Mouse (Mus musculus) forebrain, embryonic 16.5 days (tissue): Measurements from ENCODE around the gene Prepl. TPM values are rescaled to one million over a fixed set of nuclear protein-coding genes. Genes with fewer than 3 reads are reported as not detected.

Source experiments
- ATAC-seq: fragments of 200-750 bp; cut with Nextera tagmentation; 2 replicates; pipeline ENCODE4 v1.8.0; 2017; ENCODE audit warnings: mild to moderate bottlenecking, moderate library complexity
- H3K27ac ChIP-seq: fragments of 300-500 bp; sonication (generic); 2 replicates; pipeline ENCODE4 v1.5.1; 2014; ENCODE audit warnings: low read length, control low read depth
- H3K27me3 ChIP-seq: fragments of 300-500 bp; sonication (generic); replicated peaks from 2 replicates; pipeline ENCODE4 v1.6.1; 2014; ENCODE audit warnings: low read length; ENCODE audit not compliant: control insufficient read depth, insufficient read depth
- H3K36me3 ChIP-seq: fragments of 300-500 bp; sonication (generic); 2 replicates; pipeline ENCODE4 v1.6.1; 2014; ENCODE audit not compliant: control insufficient read depth, insufficient read depth
- H3K4me1 ChIP-seq: fragments of 300-500 bp; sonication (generic); replicated peaks from 2 replicates; pipeline ENCODE4 v1.6.1; 2014; ENCODE audit warnings: low read length; ENCODE audit not compliant: control insufficient read depth, insufficient read depth
- H3K4me2 ChIP-seq: fragments of 300-500 bp; sonication (generic); 2 replicates; pipeline ENCODE4 v1.6.1; 2014; ENCODE audit warnings: mild to moderate bottlenecking, low read length, control low read depth
- H3K4me3 ChIP-seq: fragments of 300-500 bp; sonication (generic); replicated peaks from 2 replicates; pipeline ENCODE4 v1.5.1; 2014; ENCODE audit warnings: mild to moderate bottlenecking, low read length, control low read depth
- H3K9ac ChIP-seq: fragments of 300-500 bp; sonication (generic); replicated peaks from 2 replicates; pipeline ENCODE4 v1.6.1; 2014; ENCODE audit warnings: low read depth, low read length, control low read depth
- H3K9me3 ChIP-seq: fragments of 300-500 bp; sonication (generic); 2 replicates; pipeline ENCODE4 v1.6.1; 2016; ENCODE audit warnings: low read length; ENCODE audit not compliant: control insufficient read depth
- WGBS: fragments of 180-500 bp; shearing (Covaris S2); extraction: QIAGEN DNeasy Blood & Tissue Kit; methylation state at CpG from one replicate; pipeline ENCODE4 v1.1.7; 2014; 5-methylcytosine and 5-hydroxymethylcytosine counted together
- polyA plus RNA-seq: library from polyadenylated mRNA; unstranded; fragments of >200 nt; fragmentation: Nextera tagmentation; extraction: Ambion mirVana; gene quantifications from 2 replicates; pipeline ENCODE4 v1.2.1, GENCODE M21; 2015

Gene Prepl
- polyA plus RNA-seq, 1 experiment from 2014 or later: 85.1 TPM

DNA sequence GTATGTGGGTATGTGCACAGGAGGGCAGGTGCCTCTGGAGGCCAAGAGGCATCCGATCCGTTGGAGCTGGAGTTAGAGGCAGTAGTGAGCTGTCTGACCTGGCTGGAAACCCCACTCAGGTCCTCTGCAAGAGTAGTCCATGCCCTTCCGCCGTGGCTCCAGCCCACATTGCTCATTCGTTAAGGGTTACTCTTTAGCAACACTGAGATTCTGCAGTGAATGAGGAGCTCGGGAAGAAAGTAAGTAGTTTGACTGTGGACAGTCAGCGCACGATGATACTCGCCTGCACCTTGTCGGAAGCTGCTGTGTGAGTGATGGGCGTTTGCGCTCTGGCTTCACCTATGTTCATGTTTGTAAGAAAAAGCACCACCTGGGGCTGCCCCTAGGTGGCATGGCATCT lies 44.9 kb downstream of the Prepl start:
- H3K9ac ChIP-seq: no peak overlapping the region
- no peak overlapping the region for H3K27ac ChIP-seq
- no peaks in the 10 kb centered on the region for H3K9me3 ChIP-seq
- H3K4me3 ChIP-seq: no peak overlapping the region
- no peak for ATAC-seq
- no peaks in the 10 kb centered on the region for H3K27me3 ChIP-seq
- 84% methylated on average over 12 of the region's 12 CpGs for WGBS
- no peaks in the 10 kb centered on the region for H3K4me1 ChIP-seq
- no peak overlapping the region for H3K4me2 ChIP-seq
- no peaks in the 10 kb centered on the region for H3K36me3 ChIP-seq

DNA sequence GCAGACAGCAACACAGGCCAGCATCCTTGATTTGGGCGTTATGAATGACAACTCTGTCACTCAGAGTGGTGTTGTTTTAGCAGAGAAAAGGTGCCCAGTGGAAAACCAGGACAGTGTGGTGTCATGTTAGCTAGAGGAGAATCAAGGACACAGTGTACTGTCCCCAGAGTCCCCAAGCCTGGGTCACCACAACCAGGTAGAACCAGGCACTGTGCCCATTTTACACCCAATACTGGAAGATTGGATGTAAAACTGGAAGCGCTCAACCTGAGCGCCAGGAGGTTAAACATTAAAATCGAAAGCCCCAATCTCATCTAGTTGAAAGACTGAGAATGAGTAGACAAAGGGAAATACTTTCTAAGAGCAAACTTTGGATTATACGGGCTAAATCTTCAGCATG lies 45.6 kb downstream of the Prepl start:
- Histone ChIP-seq H3K27me3 (no peaks in the 10 kb centered on the region), H3K9me3 (no peaks in the 10 kb centered on the region), H3K4me1 (no peaks in the 10 kb centered on the region), H3K9ac (no peak overlapping the region), H3K4me2 (no peak overlapping the region), H3K4me3 (no peak overlapping the region), H3K36me3 (no peaks in the 10 kb centered on the region), H3K27ac (no peak overlapping the region)
- ATAC-seq: no peak
- 91% methylated on average over 5 of the region's 5 CpGs for WGBS

DNA sequence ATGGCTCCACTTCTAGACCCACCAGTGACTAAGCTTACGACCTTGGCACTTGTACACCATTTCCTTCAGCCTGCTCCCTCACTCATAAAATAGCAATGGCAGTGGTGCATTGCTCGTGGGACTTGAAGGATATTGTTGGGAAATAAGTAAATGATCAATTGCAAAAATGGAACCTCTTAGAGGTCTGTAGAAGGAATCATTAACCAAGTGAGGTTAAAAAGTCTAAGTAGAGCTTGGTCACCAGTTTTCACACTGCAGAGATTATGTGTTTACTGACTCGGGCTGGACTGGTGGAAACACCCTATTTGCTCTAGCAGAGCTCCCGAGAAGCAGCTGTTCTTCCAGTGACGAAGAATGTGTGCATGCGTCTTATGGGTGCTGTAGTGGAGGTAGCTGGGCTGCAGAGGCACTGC lies 46.6 kb downstream of the Prepl start:
- Histone ChIP-seq H3K4me2 (no peak overlapping the region), H3K9me3 (no peaks in the 10 kb centered on the region)
- WGBS: 88% methylated on average over 6 of the region's 6 CpGs

DNA sequence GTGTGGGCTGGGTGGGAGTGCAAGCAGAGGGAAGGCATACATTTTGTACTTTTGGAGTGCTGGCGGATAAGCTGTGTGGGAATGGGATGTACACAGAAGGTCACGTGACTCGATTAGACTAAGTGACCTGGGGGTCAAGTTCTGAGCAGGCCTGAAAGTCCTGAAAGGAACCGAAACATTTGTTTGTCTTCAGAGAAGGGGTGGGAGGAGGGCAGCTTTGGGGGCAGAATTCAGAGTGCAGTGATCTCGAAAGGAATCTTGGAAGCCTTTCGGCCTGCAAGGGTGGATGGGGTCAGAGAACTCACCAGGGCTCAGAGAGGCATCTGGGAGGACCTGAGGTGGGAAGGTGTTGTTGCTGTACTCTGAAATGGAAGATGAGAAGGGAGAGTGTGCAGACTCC lies 47.6 kb downstream of the Prepl start:
- Histone ChIP-seq H3K4me3 (no peak overlapping the region), H3K4me1 (no peaks in the 10 kb centered on the region), H3K9me3 (no peaks in the 10 kb centered on the region), H3K4me2 (no peak overlapping the region), H3K27ac (no peak overlapping the region), H3K9ac (no peak overlapping the region), H3K36me3 (no peaks in the 10 kb centered on the region), H3K27me3 (no peaks in the 10 kb centered on the region)
- ATAC-seq: no peak
- WGBS: 80% methylated on average over 6 of the region's 6 CpGs

More for the DNA sequence above, 46.6 kb downstream of the Prepl start:
- ATAC-seq: no peak
- H3K27ac ChIP-seq: no peak overlapping the region
- no peaks in the 10 kb centered on the region for H3K4me1 ChIP-seq
- no peaks in the 10 kb centered on the region for H3K27me3 ChIP-seq
- H3K36me3 ChIP-seq: no peaks in the 10 kb centered on the region
- H3K9ac ChIP-seq: no peak overlapping the region
- no peak overlapping the region for H3K4me3 ChIP-seq

DNA sequence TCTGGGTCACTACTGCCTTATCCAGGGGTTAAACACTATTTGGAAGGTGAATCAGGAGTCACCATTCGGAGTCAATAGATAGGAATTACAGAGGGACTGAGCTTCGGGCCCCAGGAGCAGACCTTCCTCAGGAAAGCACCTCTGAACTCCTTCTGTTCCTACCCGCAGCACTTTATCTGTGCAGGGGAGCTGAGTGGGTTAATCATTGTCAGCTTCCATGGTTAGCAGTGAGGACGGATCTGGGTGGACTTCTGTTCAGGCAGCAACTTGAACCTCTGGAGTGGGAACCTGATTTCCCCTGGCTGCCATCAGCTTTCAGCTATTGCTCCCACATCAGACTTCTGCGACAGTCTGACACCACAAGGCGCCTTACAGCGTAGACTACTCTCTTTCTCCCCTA lies 49.1 kb downstream of the Prepl start:
- WGBS: 79% methylated on average over 7 of the region's 7 CpGs
- ATAC-seq: no peak
- Histone ChIP-seq H3K4me3 (no peak overlapping the region), H3K4me2 (no peak overlapping the region), H3K4me1 (no peaks in the 10 kb centered on the region), H3K36me3 (no peaks in the 10 kb centered on the region), H3K9me3 (no peaks in the 10 kb centered on the region), H3K9ac (no peak overlapping the region), H3K27ac (no peak overlapping the region), H3K27me3 (no peaks in the 10 kb centered on the region)

DNA sequence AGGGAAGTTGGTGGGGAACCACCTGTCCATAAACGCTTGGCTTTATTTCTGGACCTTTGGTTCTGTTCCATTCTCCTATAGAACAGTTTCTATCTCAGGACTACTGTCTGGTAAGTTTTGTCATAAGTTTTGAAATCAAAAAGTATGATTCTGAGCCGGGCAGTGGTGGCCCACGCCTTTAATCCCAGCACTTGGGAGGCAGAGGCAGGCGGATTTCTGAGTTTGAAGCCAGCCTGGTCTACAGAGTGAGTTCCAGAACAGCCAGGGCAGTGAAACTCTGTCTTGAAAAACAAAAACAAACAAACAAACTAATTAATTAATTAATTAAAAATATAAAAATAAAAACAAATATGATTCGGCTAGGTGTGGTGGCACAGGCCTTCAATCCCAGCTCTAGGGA lies 51.3 kb downstream of the Prepl start:
- WGBS: 97% methylated on average over 5 of the region's 5 CpGs
- no peak overlapping the region for H3K4me2 ChIP-seq
- ATAC-seq: no peak

DNA sequence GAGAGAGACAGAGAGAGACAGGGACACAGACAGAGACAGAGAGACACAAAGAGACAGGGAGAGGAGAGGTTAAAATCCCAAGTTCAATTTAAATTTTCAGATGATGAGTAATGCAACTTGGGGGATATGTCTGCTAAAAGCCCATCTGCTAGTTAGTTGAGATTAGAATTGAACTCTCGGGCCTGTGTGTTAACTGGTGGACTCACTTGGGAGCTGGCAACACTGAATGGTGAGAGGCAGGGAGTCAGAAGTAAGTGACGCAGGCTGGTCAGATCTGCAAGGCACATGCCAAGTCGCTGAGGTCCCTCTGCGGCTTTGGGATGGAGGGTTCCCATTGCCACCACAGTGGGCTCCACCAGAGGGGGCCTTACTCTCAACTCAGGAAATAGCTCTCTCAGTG lies 51.7 kb downstream of the Prepl start:
- H3K4me2 ChIP-seq: no peak overlapping the region
- H3K4me3 ChIP-seq: no peak overlapping the region
- 0 out of 2 replicates have a peak, but pooled peaks cover 3% of the 10 kb centered on the region for H3K4me1 ChIP-seq
- no peaks in the 10 kb centered on the region for H3K36me3 ChIP-seq
- no peaks in the 10 kb centered on the region for H3K9me3 ChIP-seq
- no peak overlapping the region for H3K9ac ChIP-seq
- no peak overlapping the region for H3K27ac ChIP-seq
- H3K27me3 ChIP-seq: no peaks in the 10 kb centered on the region
- no peak for ATAC-seq
- WGBS: 84% methylated on average over 4 of the region's 4 CpGs

More for the DNA sequence above, 51.3 kb downstream of the Prepl start:
- H3K27me3 ChIP-seq: no peaks in the 10 kb centered on the region
- H3K36me3 ChIP-seq: no peaks in the 10 kb centered on the region
- H3K9ac ChIP-seq: no peak overlapping the region
- no peaks in the 10 kb centered on the region for H3K9me3 ChIP-seq
- H3K4me3 ChIP-seq: no peak overlapping the region
- no peak overlapping the region for H3K27ac ChIP-seq
- 0 out of 2 replicates have a peak, but pooled peaks cover 3% of the 10 kb centered on the region for H3K4me1 ChIP-seq

DNA sequence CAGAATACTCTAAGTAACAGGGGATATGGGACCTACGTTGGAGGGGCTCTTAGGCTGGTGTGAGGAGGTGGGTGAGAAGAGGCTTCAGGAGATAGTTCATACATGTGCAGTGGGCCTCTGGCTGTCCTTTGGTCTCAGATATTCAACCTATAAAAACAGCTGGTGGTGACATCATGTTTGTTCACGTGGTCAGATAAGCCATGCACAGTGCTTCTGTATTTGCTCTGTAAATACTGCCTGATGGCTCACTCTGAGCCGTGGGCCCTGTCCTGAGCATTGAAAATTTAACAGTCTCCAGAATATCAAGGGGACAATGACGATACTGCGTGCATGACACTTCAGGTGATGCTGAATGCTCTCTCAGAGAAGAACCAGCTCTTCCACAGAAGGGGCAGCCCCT lies 52.2 kb downstream of the Prepl start:
- Histone ChIP-seq H3K4me3 (no peak overlapping the region), H3K9me3 (no peaks in the 10 kb centered on the region), H3K36me3 (no peaks in the 10 kb centered on the region), H3K9ac (no peak overlapping the region), H3K27me3 (no peaks in the 10 kb centered on the region), H3K4me2 (no peak overlapping the region), H3K4me1 (0 out of 2 replicates have a peak, but pooled peaks cover 3% of the 10 kb centered on the region), H3K27ac (no peak overlapping the region)
- no peak for ATAC-seq
- WGBS: 84% methylated on average over 5 of the region's 5 CpGs

DNA sequence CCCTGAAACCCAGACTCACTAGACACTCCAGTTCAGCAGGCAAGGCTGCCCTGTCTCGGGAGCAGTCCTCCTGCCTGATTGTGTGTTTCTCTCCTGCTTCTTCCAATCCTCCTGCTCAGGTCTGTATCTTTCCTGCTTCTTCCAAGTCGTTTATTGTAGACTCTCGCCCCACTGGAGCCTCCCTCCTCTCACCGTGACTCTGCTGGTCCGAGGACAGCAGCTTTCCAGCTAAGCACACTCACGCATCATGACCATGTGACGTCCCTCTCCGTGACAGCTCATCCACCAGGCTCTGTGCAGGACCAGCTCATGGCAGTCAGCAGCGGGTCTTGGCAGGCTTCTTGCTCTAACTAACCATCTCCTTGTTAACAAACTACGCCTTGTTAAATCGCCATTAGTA lies 56.0 kb downstream of the Prepl start:
- Histone ChIP-seq H3K9me3 (no peaks in the 10 kb centered on the region), H3K9ac (no peak overlapping the region), H3K4me2 (no peak overlapping the region), H3K36me3 (no peaks in the 10 kb centered on the region), H3K4me3 (no peak overlapping the region), H3K27ac (no peak overlapping the region), H3K27me3 (no peaks in the 10 kb centered on the region), H3K4me1 (0 out of 2 replicates have a peak, but pooled peaks cover 3% of the 10 kb centered on the region)
- ATAC-seq: no peak
- WGBS: 59% methylated on average over 11 of the region's 11 CpGs

DNA sequence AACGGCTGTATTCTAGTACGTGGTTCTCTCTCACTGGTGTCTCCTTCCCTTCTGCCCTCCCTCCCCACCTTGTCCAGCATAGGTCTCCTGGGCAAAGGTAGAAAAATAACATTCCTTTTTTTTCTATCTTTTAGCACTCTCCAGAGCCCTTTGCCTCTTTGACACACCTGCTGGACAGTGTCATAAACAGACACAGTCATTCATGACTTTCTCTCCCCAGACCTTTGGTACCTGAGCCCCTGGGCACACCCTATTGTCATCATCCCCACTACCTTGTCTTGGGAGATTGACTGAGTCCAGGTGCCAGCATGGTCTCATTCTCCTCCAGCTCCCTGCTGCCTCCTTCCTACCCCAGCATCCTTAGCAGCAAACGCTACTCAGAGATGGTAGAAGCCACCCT lies 57.0 kb downstream of the Prepl start:
- no peaks in the 10 kb centered on the region for H3K36me3 ChIP-seq
- no peak for ATAC-seq
- no peaks in the 10 kb centered on the region for H3K9me3 ChIP-seq
- no peak overlapping the region for H3K27ac ChIP-seq
- no peak overlapping the region for H3K9ac ChIP-seq
- H3K27me3 ChIP-seq: no peaks in the 10 kb centered on the region
- WGBS: 92% methylated on average over 3 of the region's 3 CpGs
- H3K4me2 ChIP-seq: no peak overlapping the region
- no peak overlapping the region for H3K4me3 ChIP-seq
- 0 out of 2 replicates have a peak, but pooled peaks cover 3% of the 10 kb centered on the region for H3K4me1 ChIP-seq
